Mouse (Mus musculus): Measurements from ENCODE around the gene Smg6. TPM values are rescaled to one million over a fixed set of nuclear protein-coding genes. Genes with fewer than 3 reads are reported as not detected.

Smg6 gene
- polyA plus RNA-seq (2015; fragmentation: Nextera tagmentation; extraction: Ambion mirVana) = 11.9 and 12.5 TPM in 2 replicates

GRCm38 (mm10) chr11:74925577-74926387 is at the start of gene Smg6, which contains the start of gene Srr:
TSS of gene Smg6 (plus strand) at chr11:74925823.
TSS of gene Srr (minus strand) at chr11:74925948.
- Histone ChIP-seq H3K27ac (peak within 1 kb of the TSS; percentile 99), H3K27me3 (ENCODE audit: insufficient read depth, low read length) (no peaks in the 10 kb centered on the region), H3K4me3 (replicated peaks; ENCODE audit: low read depth, low read length) (peak within 1 kb of the TSS; percentile 85), H3K4me2 (ENCODE audit: low read length) (peak within 1 kb of the TSS; percentile 65), H3K4me1 (replicated peaks; ENCODE audit: insufficient read depth, low read length) (0 out of 2 replicates have a peak, but pooled peaks cover 13% of the 10 kb centered on the region), H3K9me3 (replicated peaks; ENCODE audit: low read length) (no peaks in the 10 kb centered on the region), H3K36me3 (ENCODE audit: insufficient read depth, low read length) (0 out of 2 replicates have a peak, but pooled peaks cover 7% of the 10 kb centered on the region), H3K9ac (ENCODE audit: low read depth, low read length) (peak within 1 kb of the TSS; percentile 88)
- ATAC-seq (replicated peaks; ENCODE audit: low FRiP score, low read depth) (peak; percentile 93), DNase-seq (ENCODE audit: low spot score) (peak; percentile 98)
- under 1% methylated on average over 76 of the region's 88 CpGs for WGBS
- no peak for TF ChIP-seq CTCF (IDR thresholded peaks at IDR 0.05; ENCODE audit: low read depth)

- Histone ChIP-seq H3K27ac (no peak overlapping the region), H3K9ac (ENCODE audit: low read depth, low read length) (no peak overlapping the region), H3K27me3 (ENCODE audit: insufficient read depth, low read length) (no peaks in the 10 kb centered on the region), H3K9me3 (replicated peaks; ENCODE audit: low read length) (no peaks in the 10 kb centered on the region), H3K4me1 (replicated peaks; ENCODE audit: insufficient read depth, low read length) (peaks cover 5% of the 10 kb centered on the region; the same call in 1 of the 2 replicates), H3K36me3 (ENCODE audit: insufficient read depth, low read length) (no peaks in the 10 kb centered on the region), H3K4me3 (replicated peaks; ENCODE audit: low read depth, low read length) (no peak overlapping the region), H3K4me2 (ENCODE audit: low read length) (peak overlapping the region; percentile 23; the same call in 1 of the 2 replicates)
- ATAC-seq (replicated peaks; ENCODE audit: low FRiP score, low read depth) (peak; percentile 69), DNase-seq (ENCODE audit: low spot score) (peak; percentile 72)
- WGBS = 6% methylated on average over 9 of the region's 9 CpGs
- no peak for TF ChIP-seq CTCF (IDR thresholded peaks at IDR 0.05; ENCODE audit: low read depth)
Observed at GRCm38 (mm10) chr11:74876801-74877200, 48.8 kb upstream of the Smg6 start.

GRCm38 (mm10) chr11:74880999-74881398 is 44.6 kb upstream of the Smg6 start:
- 84% methylated on average over 9 of the region's 9 CpGs for WGBS
- H3K27me3 ChIP-seq (ENCODE audit: insufficient read depth, low read length) = no peaks in the 10 kb centered on the region
- H3K9ac ChIP-seq (ENCODE audit: low read depth, low read length) = no peak overlapping the region
- no peaks in the 10 kb centered on the region for H3K36me3 ChIP-seq (ENCODE audit: insufficient read depth, low read length)
- no peaks in the 10 kb centered on the region for H3K9me3 ChIP-seq (replicated peaks; ENCODE audit: low read length)
- no peak for TF ChIP-seq CTCF (IDR thresholded peaks at IDR 0.05; ENCODE audit: low read depth)
- H3K27ac ChIP-seq = no peak overlapping the region
- ATAC-seq (replicated peaks; ENCODE audit: low FRiP score, low read depth) (no peak), DNase-seq (ENCODE audit: low spot score) (no peak)
- H3K4me1 ChIP-seq (replicated peaks; ENCODE audit: insufficient read depth, low read length) = peaks cover 5% of the 10 kb centered on the region; the same call in 1 of the 2 replicates
- H3K4me3 ChIP-seq (replicated peaks; ENCODE audit: low read depth, low read length) = no peak overlapping the region
- H3K4me2 ChIP-seq (ENCODE audit: low read length) = no peak overlapping the region

- Histone ChIP-seq H3K9me3 (replicated peaks; ENCODE audit: low read length) (no peaks in the 10 kb centered on the region), H3K27me3 (ENCODE audit: insufficient read depth, low read length) (no peaks in the 10 kb centered on the region), H3K9ac (ENCODE audit: low read depth, low read length) (no peak overlapping the region), H3K27ac (no peak overlapping the region), H3K4me3 (replicated peaks; ENCODE audit: low read depth, low read length) (no peak overlapping the region), H3K4me1 (replicated peaks; ENCODE audit: insufficient read depth, low read length) (peaks cover under 1% of the 10 kb centered on the region; the same call in 1 of the 2 replicates), H3K36me3 (ENCODE audit: insufficient read depth, low read length) (no peaks in the 10 kb centered on the region), H3K4me2 (ENCODE audit: low read length) (no peak overlapping the region)
- TF ChIP-seq CTCF (IDR thresholded peaks at IDR 0.05; ENCODE audit: low read depth) = no peak
- ATAC-seq (replicated peaks; ENCODE audit: low FRiP score, low read depth) (no peak), DNase-seq (ENCODE audit: low spot score) (no peak)
- whole genome bisulfite sequencing = 72% methylated on average over 14 of the region's 14 CpGs
Observed at GRCm38 (mm10) chr11:74881979-74882378, 43.6 kb upstream of the Smg6 start.

GRCm38 (mm10) chr11:74883098-74883497 is 42.5 kb upstream of the Smg6 start:
- TF ChIP-seq CTCF (IDR thresholded peaks at IDR 0.05; ENCODE audit: low read depth) = no peak
- Histone ChIP-seq H3K9me3 (replicated peaks; ENCODE audit: low read length) (no peaks in the 10 kb centered on the region), H3K36me3 (ENCODE audit: insufficient read depth, low read length) (no peaks in the 10 kb centered on the region), H3K4me1 (replicated peaks; ENCODE audit: insufficient read depth, low read length) (no peaks in the 10 kb centered on the region), H3K27ac (no peak overlapping the region), H3K4me2 (ENCODE audit: low read length) (no peak overlapping the region), H3K4me3 (replicated peaks; ENCODE audit: low read depth, low read length) (no peak overlapping the region), H3K27me3 (ENCODE audit: insufficient read depth, low read length) (no peaks in the 10 kb centered on the region), H3K9ac (ENCODE audit: low read depth, low read length) (no peak overlapping the region)
- no peak for ATAC-seq (replicated peaks; ENCODE audit: low FRiP score, low read depth)
- no peak for DNase-seq (ENCODE audit: low spot score)
- 91% methylated on average over 10 of the region's 10 CpGs for WGBS

- no peak for ATAC-seq (replicated peaks; ENCODE audit: low FRiP score, low read depth)
- Histone ChIP-seq H3K4me1 (replicated peaks; ENCODE audit: insufficient read depth, low read length) (peaks cover 4% of the 10 kb centered on the region; the same call in 1 of the 2 replicates), H3K36me3 (ENCODE audit: insufficient read depth, low read length) (0 out of 2 replicates have a peak, but pooled peaks cover 2% of the 10 kb centered on the region), H3K4me3 (replicated peaks; ENCODE audit: low read depth, low read length) (no peak overlapping the region), H3K9me3 (replicated peaks; ENCODE audit: low read length) (no peaks in the 10 kb centered on the region), H3K4me2 (ENCODE audit: low read length) (no peak overlapping the region), H3K27me3 (ENCODE audit: insufficient read depth, low read length) (no peaks in the 10 kb centered on the region), H3K9ac (ENCODE audit: low read depth, low read length) (no peak overlapping the region), H3K27ac (no peak overlapping the region)
- no peak for TF ChIP-seq CTCF (IDR thresholded peaks at IDR 0.05; ENCODE audit: low read depth)
- WGBS = 82% methylated on average over 4 of the region's 4 CpGs
- no peak for DNase-seq (ENCODE audit: low spot score)
Observed at GRCm38 (mm10) chr11:74894619-74895018, 31.0 kb upstream of the Smg6 start.
